Mouse (Mus musculus) CD4-positive, CD25-positive, alpha-beta regulatory T cell, adult 4 months (primary cell): ENCODE data around the gene Eml2. TPM values are rescaled to one million over a fixed set of nuclear protein-coding genes. Genes with fewer than 3 reads are reported as not detected.
A peak's percentile ranks its signal among the peaks of the same experiment; 100 is the strongest.
"Not testable (repeated sequence)": the region's sequence is repeated elsewhere in the genome, so short reads cannot be mapped to it uniquely, and the experiment has no call there.

ENCODE experiments used
- ATAC-seq: one replicate; pipeline ENCODE4 v1.8.0; 2017
- polyA plus RNA-seq, 2 experiments: library from polyadenylated mRNA; unstranded; fragments of 100-300 nt; shearing (Covaris generic); gene quantifications; one replicate each; pipeline ENCODE4 v1.2.1; 2017

The Eml2 gene
- polyA plus RNA-seq = 10 to 100 TPM in 1 of 2 experiments, 1 to 10 TPM in 1; 10.0 to 30.1 TPM

DNA sequence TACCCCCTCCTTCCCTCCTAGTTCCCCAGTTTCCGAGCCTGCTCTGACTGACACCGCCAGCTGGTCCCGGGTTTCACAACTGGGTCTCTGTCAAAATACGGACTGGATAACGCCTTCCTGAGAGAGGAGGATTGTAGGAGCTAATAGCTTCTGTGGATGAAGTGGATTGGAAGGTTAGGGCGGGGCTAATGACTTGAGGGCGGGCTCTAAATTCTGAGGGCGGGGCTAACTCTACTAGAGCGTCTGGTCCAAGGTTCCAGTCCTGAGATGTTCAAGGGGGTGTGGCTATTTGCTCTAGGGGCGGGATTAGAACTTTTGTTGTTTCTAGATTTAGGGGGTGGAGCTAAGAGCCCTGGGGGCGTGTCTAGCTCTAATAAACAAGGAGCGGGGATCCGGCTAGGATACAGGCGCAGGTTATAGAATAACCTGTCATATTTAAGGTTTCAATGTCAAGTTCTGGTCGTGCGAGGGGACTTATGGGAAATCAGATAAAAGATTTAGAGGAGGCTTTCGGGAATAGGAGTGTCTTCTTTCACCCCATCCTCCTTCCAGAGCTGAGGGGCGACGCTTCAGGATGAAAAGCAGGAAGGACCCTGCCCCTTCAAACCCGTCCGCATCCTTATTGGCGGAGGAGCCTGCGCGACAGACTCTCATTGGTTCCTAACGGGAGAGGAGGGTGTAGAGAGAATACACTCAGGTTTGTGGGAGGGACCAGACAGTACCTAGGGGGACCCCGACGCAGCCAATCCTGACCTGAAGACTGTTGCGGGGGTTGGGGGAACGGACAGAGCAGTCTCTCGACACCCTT is at the start of gene Eml2:
Gene Eml2 (plus strand): TSS at position 714 of the 808 bp plus-strand sequence.
- ATAC-seq = no peak

DNA sequence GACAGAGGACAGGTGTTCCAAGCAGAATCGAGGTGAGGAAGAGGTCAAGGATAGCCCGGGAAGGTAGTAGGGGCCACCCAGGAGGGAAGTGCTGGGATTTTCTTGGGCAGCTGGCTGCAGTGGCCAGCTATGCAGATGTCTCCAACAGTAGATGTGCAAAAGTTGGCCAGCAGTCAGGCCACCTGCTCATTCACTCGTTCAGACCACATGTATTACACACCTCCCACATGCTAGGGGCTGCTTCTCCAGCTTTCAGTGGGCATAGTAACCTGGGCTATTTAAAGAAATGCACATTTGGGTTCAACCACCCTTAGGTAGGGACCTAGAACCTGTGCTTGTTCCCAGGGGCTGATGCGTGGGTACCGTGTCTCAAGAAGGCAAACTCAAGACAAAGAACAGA is 48.5 kb upstream of the Eml2 start:
- no peak for ATAC-seq

DNA sequence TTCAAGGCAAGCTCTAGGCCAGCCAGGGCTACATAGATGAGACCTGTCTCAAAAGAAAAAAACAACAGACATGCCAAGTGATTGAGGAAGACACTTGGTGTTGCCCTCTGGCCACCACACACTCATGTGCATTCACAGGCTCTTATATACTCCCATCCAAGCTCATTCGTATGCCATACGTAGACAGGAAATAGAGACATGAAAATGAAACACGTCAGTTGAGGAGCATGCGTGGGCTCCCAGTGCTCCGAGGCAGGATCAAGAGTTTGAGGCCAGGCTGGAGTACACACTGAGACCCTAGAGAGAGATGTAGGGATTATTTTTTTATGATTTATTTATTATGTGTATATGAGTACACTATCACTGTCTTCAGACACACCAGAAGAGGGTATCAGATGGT is 46.8 kb upstream of the Eml2 start:
- ATAC-seq = peak; percentile 34

DNA sequence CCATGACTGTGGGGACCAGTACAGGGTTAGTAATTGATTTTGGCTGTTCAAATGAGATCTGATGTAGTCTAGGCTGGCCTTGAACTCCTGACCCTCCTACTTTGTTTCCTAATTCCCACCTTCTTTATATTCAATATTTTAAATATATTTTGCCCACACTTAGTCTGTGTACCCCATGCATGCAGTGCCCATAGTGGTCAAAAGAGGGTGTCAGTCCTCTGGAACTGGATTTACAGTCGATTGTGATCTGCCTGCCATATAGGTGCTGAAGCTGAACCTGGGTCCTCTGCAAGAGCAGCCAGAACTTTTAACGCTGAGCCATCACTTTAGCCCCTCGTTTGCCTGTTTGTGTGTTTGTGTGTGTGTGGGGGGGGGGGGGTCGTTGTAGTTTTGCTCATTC is 45.6 kb upstream of the Eml2 start:
- no peak for ATAC-seq

- peak; percentile 94 for ATAC-seq
These were observed 44.8 kb upstream of the Eml2 start for GRCm38 (mm10) chr7:19131324-19131848.

DNA sequence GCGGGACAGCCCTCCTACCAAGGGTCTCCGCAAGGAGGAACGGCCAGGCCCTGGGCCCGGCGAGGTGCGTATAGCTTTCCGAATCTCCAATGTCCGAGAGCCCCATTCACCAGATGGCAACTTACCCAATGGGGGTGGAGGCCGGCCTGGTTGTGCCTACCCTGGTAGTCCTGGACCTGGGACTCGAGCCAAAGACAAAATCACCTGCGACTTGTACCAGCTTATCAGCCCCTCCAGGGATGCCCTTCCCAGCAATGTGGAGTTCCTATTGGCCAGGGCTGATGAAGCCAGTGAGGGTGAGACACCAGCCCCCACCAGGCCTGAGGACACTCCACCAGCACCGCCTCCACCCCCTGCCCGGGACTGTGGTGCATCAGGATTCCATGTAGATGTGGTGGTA is 40.1 kb upstream of the Eml2 start:
- no peak for ATAC-seq

DNA sequence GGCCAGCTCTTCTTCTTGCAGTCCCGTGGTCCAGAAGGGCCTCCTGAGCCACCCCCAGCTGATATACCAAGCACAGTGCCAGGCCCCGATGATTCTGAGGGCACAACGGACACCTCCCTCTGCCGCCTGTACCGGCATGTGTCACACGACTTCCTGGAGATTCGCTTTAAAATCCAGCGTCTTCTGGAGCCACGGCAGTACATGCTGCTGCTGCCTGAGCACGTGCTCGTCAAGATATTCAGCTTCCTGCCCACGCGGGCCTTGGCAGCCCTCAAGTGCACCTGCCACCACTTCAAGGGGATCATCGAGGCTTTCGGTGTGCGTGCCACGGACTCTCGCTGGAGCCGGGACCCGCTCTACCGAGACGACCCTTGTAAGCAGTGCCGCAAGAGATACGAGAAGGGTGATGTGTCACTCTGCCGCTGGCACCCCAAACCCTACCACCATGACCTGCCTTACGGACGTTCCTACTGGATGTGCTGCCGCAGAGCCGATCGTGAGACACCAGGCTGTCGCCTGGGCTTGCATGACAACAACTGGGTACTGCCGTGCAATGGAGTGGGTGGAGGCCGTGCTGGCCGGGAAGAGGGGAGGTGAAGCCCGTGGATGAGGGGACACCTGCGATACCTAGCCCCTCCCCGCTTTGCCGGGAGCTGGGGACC is 39.4 kb upstream of the Eml2 start:
- no peak for ATAC-seq

DNA sequence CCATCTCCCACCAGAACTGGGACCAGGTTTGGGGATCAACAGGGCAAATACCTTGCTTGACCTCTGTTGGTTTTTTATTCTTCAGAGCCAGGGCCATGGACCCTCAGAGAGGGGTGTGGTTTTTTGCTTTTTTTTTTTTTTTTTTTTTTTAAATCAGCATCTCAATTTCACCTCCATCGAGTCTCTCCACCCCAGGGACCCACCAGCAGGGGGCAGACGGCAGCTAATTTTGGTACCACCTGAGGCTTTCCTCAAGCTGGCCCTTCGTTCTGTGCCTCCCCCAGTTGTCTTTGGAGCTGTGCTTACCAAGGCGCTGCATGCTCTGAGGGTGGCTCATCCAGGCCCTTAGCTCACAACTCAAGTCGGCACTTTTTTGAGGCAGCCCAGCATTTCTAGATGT is 38.8 kb upstream of the Eml2 start:
- ATAC-seq = no peak

DNA sequence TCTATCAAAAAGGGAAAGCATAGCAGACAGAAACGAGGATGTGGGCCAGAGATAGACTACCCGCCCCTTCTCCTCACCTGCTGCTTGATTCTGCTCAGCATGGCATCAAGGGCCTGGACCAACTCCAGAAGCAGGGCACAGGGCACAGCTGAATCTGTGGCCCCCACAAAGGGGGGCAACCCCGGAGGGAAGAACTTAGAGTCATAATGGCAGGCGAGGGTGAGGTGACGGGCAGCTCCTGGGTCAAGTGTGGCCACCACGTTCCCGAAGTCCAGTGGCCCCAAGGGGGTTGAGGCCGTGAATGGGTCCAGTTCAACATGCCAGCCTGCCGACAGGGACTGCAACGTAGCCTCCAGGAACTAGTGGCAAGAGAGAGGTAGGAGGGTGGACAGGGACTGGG is 29.4 kb upstream of the Eml2 start:
- ATAC-seq = no peak

GRCm38 (mm10) chr7:19147497-19148045 is 28.6 kb upstream of the Eml2 start:
- no peak for ATAC-seq

DNA sequence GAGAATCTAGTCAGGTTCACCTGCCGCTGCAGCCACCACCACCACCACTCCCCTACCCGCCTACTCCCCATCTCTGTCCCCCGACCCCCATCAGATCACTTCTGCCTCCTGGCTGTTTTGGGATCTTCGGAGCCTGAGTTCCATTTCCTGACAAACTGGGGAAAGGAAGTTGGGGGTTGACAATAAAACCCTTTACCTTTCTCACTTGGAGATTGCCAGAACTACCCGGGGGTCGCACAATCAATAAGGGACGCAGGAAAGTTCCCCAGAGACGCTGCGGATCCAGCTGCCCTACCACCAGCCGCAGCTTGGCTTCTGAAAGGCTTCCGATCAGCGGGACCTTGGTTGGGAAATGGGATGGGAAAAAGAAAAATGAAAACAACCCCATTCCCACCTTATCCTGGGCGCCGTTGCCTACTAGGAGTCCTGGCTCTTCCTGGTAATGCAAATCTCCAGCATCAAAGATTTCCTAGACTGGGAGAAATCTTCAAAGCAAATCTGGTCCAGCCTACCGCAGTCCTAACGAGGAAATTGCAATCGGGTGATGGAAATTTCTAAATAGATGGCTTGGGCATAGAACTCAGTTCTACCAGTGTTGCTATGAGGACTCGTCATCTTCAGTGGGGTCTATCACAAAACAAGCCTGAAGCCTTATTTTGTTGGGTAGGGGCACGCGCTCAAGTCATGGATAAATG is 27.9 kb upstream of the Eml2 start:
- ATAC-seq = no peak

DNA sequence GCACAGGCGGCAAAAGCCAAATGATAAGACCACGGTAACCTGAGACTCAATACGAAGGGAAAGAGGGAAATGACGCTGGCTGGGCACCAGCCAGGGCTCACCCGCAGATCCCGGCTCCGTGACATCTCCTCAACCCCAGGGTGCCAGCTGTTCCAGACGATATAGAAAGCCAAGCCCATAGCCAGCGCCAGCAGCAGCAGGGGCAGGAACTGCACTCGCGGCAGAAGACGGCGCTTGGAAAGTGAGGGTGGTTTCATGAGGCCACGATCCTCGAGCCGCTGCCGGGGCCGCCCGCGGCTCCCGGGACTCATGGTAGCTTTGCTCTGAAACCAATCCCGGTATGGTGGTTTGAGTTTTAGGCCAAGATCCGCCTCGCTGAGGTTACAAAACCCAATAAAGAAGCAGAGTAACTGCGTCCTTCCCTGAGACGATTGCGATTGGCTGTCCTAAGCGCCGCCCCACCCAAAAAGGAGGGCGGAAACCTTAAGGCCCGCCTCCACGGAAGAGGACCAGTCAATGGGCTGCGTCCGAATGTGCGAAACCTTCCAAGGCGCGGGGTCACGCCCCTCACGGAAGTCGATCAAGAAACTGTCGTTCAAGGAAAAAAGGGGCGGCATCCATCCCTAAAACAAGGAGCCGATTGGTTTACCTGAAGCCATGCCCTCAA is 27.2 kb upstream of the Eml2 start, which contains the start of gene Qpctl:
Gene Qpctl (minus strand): TSS at position 417 of the 667 bp plus-strand sequence.
- ATAC-seq = peak; percentile 92

GRCm38 (mm10) chr7:19149626-19150025 is 26.6 kb upstream of the Eml2 start, which contains the start of gene Snrpd2:
Snrpd2 (plus strand) TSS chr7:19149722.
- ATAC-seq = peak; percentile 69

GRCm38 (mm10) chr7:19151121-19151520 is 25.1 kb upstream of the Eml2 start:
- not testable (repeated sequence) for ATAC-seq

GRCm38 (mm10) chr7:19154796-19155195 is 21.4 kb upstream of the Eml2 start:
- ATAC-seq = no peak

DNA sequence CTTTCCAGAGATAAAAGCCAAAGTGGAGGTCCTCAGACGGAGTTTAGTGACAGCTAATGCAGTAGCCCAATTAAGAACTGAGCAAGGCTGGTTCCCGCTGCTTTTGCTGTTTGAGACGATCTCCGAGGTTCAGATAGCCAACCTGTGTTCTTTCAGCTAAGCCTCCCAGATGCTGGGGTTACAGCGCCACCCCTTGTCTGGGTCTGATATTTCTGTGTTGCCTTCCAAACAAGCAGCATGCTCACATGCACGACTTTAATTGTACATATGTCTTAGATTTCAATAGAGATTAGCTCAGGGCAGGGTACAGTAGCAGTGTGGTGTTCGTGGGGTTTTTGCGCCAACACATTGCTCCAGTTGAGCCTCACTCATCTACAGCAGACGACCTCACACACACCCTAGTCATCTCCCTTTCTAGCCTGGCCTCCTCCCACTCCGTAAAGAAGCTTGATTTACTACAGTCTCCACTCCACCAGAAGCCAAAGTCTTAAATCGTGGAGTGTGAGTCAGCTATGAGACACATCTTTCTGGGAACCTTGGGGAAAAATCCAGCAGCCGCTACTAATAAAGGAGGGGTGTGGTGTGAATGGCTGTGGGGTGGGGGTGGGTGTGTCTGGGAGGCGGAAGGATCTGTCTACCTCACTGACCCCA is 20.3 kb upstream of the Eml2 start:
- no peak for ATAC-seq

DNA sequence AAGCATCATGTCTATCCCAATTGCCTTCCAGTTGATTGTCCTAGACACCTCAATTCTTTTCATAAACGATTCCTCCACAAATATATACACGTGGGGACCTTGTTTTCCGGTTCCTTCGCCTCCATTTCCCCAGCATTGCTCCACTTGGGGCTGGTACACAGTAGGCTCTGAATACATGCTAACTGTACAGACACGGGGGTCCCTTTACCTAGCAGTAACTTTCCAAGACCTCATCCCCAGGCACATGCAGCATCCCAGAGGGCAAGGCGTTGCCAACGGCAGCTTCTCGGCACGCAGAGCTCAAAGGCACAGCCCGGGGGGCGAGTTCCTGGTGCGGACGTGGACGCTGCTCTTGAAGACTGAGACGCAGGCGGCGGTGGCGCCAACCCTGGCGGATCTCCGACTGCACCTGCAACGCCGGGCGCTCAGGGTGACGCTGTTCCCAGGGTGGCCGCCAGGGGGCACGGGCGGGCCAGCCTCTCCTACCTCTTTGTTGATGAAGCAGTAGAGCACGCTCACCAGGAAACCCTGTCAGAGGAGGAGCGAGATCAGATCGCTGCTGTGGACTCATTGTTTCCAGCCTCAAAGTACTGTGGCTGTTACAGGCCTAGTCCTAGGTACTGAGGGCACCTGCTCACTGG is 18.9 kb upstream of the Eml2 start:
- peak; percentile 98 for ATAC-seq

DNA sequence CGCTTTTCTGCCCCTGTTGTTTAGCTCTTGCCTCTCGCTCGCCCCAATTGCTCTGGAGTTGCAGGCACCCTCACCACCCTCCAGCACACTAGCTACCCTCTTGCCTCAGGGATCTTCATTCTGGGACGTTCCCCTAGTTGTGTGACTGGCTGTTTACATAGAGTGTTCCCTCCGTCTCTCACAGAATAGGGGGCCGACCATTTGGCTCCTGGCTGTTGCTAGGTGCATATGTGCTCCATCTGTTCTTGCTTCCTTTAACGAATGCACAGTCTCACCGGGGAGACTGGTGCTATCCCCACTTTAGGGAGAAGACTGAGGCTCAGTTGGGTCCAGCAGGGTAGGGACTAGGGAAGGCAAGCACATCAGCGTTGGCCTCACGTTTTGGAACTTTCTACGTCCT is 17.6 kb upstream of the Eml2 start:
- no peak for ATAC-seq

DNA sequence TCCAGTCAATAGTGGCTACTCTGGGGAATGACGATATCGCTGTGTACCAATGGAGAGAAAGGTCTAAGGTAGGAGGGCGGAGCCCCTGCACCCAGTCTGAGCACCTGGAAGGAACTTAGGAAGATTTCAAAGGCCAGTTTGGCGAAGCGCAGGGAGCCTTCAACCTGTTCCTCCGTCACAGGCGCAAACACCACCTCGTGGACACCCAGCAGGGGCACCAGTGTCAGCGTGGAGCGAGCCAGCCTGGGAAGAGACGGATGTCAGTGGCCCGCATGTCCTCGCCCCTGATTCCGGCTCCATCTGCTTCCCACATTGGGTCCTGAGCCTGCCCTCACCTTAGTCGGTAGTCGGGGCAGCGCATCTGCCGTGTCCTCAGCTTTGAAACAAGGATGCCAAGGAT is 16.8 kb upstream of the Eml2 start:
- no peak for ATAC-seq

- ATAC-seq = no peak
These were observed 16.1 kb upstream of the Eml2 start for GRCm38 (mm10) chr7:19160115-19160514.

GRCm38 (mm10) chr7:19162928-19163327 is 13.3 kb upstream of the Eml2 start:
- no peak for ATAC-seq
